Mouse (Mus musculus) thymus, adult 2 months (tissue): ENCODE data around the gene Chchd4.

Experiments used
- CTCF ChIP-seq: fragments of 200-500 bp; IDR thresholded peaks from 2 replicates; pipeline ENCODE4 v1.5.1; 2012; ENCODE audit warnings: mild to moderate bottlenecking, control low read depth, low read length, moderate library complexity, borderline replicate concordance; ENCODE audit not compliant: control insufficient read depth, poor library complexity, insufficient read depth; ENCODE audit errors: extremely low read depth
- POLR2A ChIP-seq: fragments of 200-500 bp; IDR thresholded peaks from 2 replicates; pipeline ENCODE4 v1.6.1; 2012; ENCODE audit warnings: mild to moderate bottlenecking, low read length, control low read depth, moderate library complexity; ENCODE audit not compliant: control insufficient read depth, poor library complexity, insufficient read depth; ENCODE audit errors: extremely low read depth

- TF ChIP-seq CTCF: peak; percentile 87; the same call in 1 of the 2 replicates
- no peak for TF ChIP-seq POLR2A
These were observed 36.0 kb upstream of the Chchd4 start for GRCm38 (mm10) chr6:91509326-91509725.
